In the genomic region with DNA sequence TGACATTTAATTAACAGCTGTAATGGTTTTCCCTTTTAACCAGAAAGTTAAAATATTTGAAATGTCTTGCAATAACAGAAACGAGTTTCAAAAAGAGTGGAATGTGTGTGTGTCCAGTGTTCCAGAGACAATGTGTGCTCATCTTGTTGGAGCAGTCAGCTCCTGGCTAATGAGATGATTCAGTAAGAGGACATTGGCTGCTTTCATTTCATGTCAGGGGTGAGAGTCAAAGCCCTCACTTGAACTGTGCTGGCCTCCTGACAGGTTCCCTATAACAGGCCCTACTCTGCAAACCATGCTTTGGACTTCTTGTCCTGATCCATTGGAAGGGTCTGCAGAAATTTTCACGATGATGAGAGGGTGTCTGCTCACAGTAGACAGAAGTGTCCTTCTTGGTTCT, we compare ENCODE assay signal across 37 mouse cellular contexts. TPM values are rescaled to one million over a fixed set of nuclear protein-coding genes. Genes with fewer than 3 reads are reported as not detected.
"Had no signal": no experiment of that assay in that cellular context is flagged by ENCODE, and none has a peak within 500 bp of the region (broad histone marks: within the 10 kb centered on the region; RNA-seq: fewer than 3 reads in every experiment).

No protein-coding gene starts in this region.

- H3K36me3 ChIP-seq: heart, embryonic 10.5 days; heart, embryonic 12.5 days; hindbrain, embryonic 10.5 days; hindbrain, embryonic 12.5 days; hindbrain, embryonic 15.5 days; kidney, embryonic 15.5 days; limb, embryonic 13.5 days; limb, embryonic 15.5 days; liver, embryonic 12.5 days had no signal

- H3K9ac ChIP-seq: forebrain, postnatal 0 days; heart, embryonic 12.5 days; hindbrain, embryonic 12.5 days; hindbrain, embryonic 15.5 days; kidney, embryonic 15.5 days; limb, embryonic 13.5 days; limb, embryonic 15.5 days; liver, embryonic 12.5 days had no signal

- H3K4me3 ChIP-seq: gastrocnemius, adult 2 months; heart, adult 2 months; heart, embryonic 10.5 days; heart, embryonic 12.5 days; hindbrain, embryonic 10.5 days; hindbrain, embryonic 12.5 days; hindbrain, embryonic 15.5 days; kidney, embryonic 15.5 days; limb, embryonic 13.5 days; limb, embryonic 15.5 days; liver, embryonic 12.5 days had no signal

- ATAC-seq: forebrain, postnatal 0 days; hindbrain, postnatal 0 days; intestine, embryonic 16.5 days; liver, embryonic 12.5 days had no signal

- H3K4me1 ChIP-seq: heart, embryonic 10.5 days; heart, embryonic 12.5 days; hindbrain, embryonic 10.5 days; hindbrain, embryonic 12.5 days; hindbrain, embryonic 15.5 days; kidney, embryonic 15.5 days; limb, embryonic 13.5 days; limb, embryonic 15.5 days; liver, embryonic 12.5 days had no signal

- H3K27ac ChIP-seq: gastrocnemius, adult 2 months; heart, adult 2 months; heart, embryonic 10.5 days; hindbrain, embryonic 10.5 days; hindbrain, embryonic 12.5 days; hindbrain, embryonic 15.5 days; hindbrain, postnatal 0 days; kidney, embryonic 15.5 days; kidney, postnatal 0 days; limb, embryonic 13.5 days; limb, embryonic 15.5 days; liver, embryonic 12.5 days had no signal

- H3K27me3 ChIP-seq: heart, embryonic 12.5 days; hindbrain, embryonic 12.5 days; hindbrain, embryonic 15.5 days; kidney, embryonic 15.5 days; limb, embryonic 13.5 days; limb, embryonic 15.5 days; liver, embryonic 12.5 days had no signal

- H3K9me3 ChIP-seq: heart, embryonic 10.5 days; heart, embryonic 12.5 days; hindbrain, embryonic 10.5 days; hindbrain, embryonic 12.5 days; hindbrain, embryonic 15.5 days; kidney, embryonic 15.5 days; limb, embryonic 13.5 days; limb, embryonic 15.5 days; liver, embryonic 12.5 days had no signal

- H3K4me2 ChIP-seq: heart, embryonic 12.5 days; hindbrain, embryonic 12.5 days; hindbrain, embryonic 15.5 days; kidney, embryonic 15.5 days; limb, embryonic 13.5 days; limb, embryonic 15.5 days; liver, embryonic 12.5 days had no signal

- DNase-seq: forebrain, postnatal 0 days; gastrocnemius, adult 2 months; gastrocnemius, postnatal 14 days; heart, adult 11 months; heart, adult 2 months; heart, postnatal 10 days; heart, postnatal 4 days; kidney, adult 11 months; kidney, adult 2 months; kidney, adult 9 months; kidney, postnatal 14 days; kidney, postnatal 36 days; layer of hippocampus, adult 9-11 months; layer of hippocampus, postnatal 36 days; left cerebral cortex, postnatal 4 days had no signal

RNA-seq across cellular contexts. Expression of a gene that starts 32.9 kb away (rescaled TPM):
- total RNA-seq: forebrain, postnatal 0 days; gastrocnemius, adult 2 months; gastrocnemius, postnatal 36 days; heart, adult 2 months; heart, postnatal 25 days; heart, postnatal 4 days; hindbrain, postnatal 0 days; layer of hippocampus, adult 18-20 months; layer of hippocampus, adult 8-10 months; layer of hippocampus, postnatal 14 days; layer of hippocampus, postnatal 36 days; left cerebral cortex, adult 18-20 months; left cerebral cortex, adult 8-10 months; left cerebral cortex, postnatal 10 days; left cerebral cortex, postnatal 25 days; left cerebral cortex, postnatal 4 days had no signal
- polyA plus RNA-seq: forebrain, postnatal 0 days; heart, embryonic 10.5 days; heart, embryonic 12.5 days; hindbrain, embryonic 12.5 days; hindbrain, embryonic 15.5 days; limb, embryonic 11.5 days; liver, embryonic 12.5 days had no signal
